Mouse (Mus musculus) ZHBTc4 (cell line): ENCODE measurements at regions not wholly inside any gene's neighbourhood (a gene's known extent, or its start where the extent isn't known, plus 50 kb on each side); places are given as distances from the start of the nearest gene placed in this dataset.

Experiments
- DNase-seq: peaks from one replicate; pipeline ENCODE4 v3.0.0-alpha.2; 2011; ENCODE audit warnings: low read depth, low spot score

GRCm38 (mm10) chr13:44584151-44584550 is 145.1 kb upstream of the Jarid2 start:
- DNase-seq = peak; percentile 70

GRCm38 (mm10) chr13:44584551-44584950 is 144.7 kb upstream of the Jarid2 start:
- DNase-seq = peak; percentile 72

GRCm38 (mm10) chr13:44587846-44588245 is 141.4 kb upstream of the Jarid2 start:
- DNase-seq = no peak

GRCm38 (mm10) chr13:44594645-44595044 is 134.6 kb upstream of the Jarid2 start:
- no peak for DNase-seq

GRCm38 (mm10) chr13:44597666-44598065 is 131.6 kb upstream of the Jarid2 start:
- DNase-seq = no peak

GRCm38 (mm10) chr13:44601024-44601423 is 128.2 kb upstream of the Jarid2 start:
- no peak for DNase-seq

GRCm38 (mm10) chr13:44602658-44603057 is 126.6 kb upstream of the Jarid2 start:
- peak; percentile 36 for DNase-seq

- no peak for DNase-seq
These were observed 121.7 kb upstream of the Jarid2 start for GRCm38 (mm10) chr13:44607316-44608285.

- DNase-seq = no peak
These were observed 121.0 kb upstream of the Jarid2 start for GRCm38 (mm10) chr13:44608286-44608675.

GRCm38 (mm10) chr13:44608681-44609335 is 120.5 kb upstream of the Jarid2 start:
- no peak for DNase-seq

GRCm38 (mm10) chr13:44609606-44610005 is 119.7 kb upstream of the Jarid2 start:
- DNase-seq = no peak

- peak; percentile 59 for DNase-seq
These were observed 113.6 kb upstream of the Jarid2 start for GRCm38 (mm10) chr13:44615696-44616095.

GRCm38 (mm10) chr13:44618368-44618767 is 110.9 kb upstream of the Jarid2 start:
- DNase-seq = no peak

- DNase-seq = no peak
These were observed 106.5 kb upstream of the Jarid2 start for GRCm38 (mm10) chr13:44622661-44623355.

GRCm38 (mm10) chr13:44624716-44625115 is 104.6 kb upstream of the Jarid2 start:
- peak; percentile 58 for DNase-seq

- no peak for DNase-seq
These were observed 103.5 kb upstream of the Jarid2 start for GRCm38 (mm10) chr13:44625792-44626191.

GRCm38 (mm10) chr13:44626806-44627205 is 102.5 kb upstream of the Jarid2 start:
- DNase-seq = no peak

GRCm38 (mm10) chr13:44630061-44630460 is 99.2 kb upstream of the Jarid2 start:
- DNase-seq = no peak

GRCm38 (mm10) chr13:44634616-44635015 is 94.7 kb upstream of the Jarid2 start:
- DNase-seq = no peak

GRCm38 (mm10) chr13:44635221-44636007 is 93.9 kb upstream of the Jarid2 start:
- DNase-seq = peak; percentile 74

- no peak for DNase-seq
These were observed 93.3 kb upstream of the Jarid2 start for GRCm38 (mm10) chr13:44636008-44636335.
